In the genomic region with DNA sequence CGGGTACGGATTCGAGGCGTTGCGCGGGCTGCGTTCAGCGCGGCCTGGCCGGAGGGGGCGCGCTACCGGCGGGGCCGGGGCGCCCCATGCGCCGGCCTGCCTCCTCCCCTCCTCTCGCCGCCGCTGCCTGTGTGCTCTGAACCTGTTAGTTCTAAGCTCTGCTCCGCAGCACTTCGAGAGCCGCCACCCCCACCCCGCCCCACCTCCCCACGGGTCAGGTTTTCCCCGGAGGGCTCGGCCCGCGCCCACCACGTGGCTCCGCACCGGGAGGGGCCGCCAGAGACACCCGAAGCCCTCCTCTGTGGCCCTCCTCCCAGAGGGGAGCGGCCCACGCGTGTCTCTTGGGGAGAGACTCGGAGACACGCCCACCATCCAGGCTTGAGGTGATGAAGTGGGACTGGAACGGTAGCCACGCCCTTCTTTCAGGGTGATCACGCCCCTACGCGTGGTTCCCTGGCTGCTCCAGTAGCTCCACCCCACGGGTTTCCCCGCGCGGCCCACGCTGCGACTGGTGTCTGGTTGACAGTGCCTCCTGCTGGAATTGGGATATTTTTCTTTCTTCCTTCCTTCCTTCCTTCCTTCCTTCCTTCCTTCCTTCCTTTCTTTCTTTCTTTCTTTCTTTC, we compare ENCODE assay signal across 8 mouse cellular contexts. TPM values are rescaled to one million over a fixed set of nuclear protein-coding genes. Genes with fewer than 3 reads are reported as not detected.
DNase-seq lines count a peak whose midpoint lies in the region; ATAC-seq lines count a peak whose summit lies in the region.

A gene (minus strand): TSS at position 332 of the 623 bp plus-strand sequence.

- under 1% methylated on average over 49 of the region's 51 CpGs for WGBS in kidney, embryonic 14.5 days
- under 1% methylated on average over 51 of the region's 51 CpGs for WGBS in limb, embryonic 13.5 days
- WGBS in midbrain, embryonic 13.5 days: under 1% methylated on average over 50 of the region's 51 CpGs

- H3K4me3 ChIP-seq in brown adipose tissue, adult 24 weeks (ENCODE audit: insufficient read depth, low read depth, low read length): 0 out of 2 replicates have a peak within 1 kb of the TSS, but pooled peaks have one; percentile 2
- peak within 1 kb of the TSS; percentile 33 for H3K4me3 ChIP-seq in kidney, embryonic 14.5 days (ENCODE audit: low read length)
- H3K4me3 ChIP-seq in limb, embryonic 13.5 days: peak within 1 kb of the TSS; percentile 32
- H3K4me3 ChIP-seq in midbrain, embryonic 13.5 days (replicated peaks): peak within 1 kb of the TSS; percentile 60

- peaks cover 21% of the 10 kb centered on the region for H3K27me3 ChIP-seq in kidney, embryonic 14.5 days (ENCODE audit: control insufficient read depth, insufficient read depth, low read length)
- peaks cover 78% of the 10 kb centered on the region for H3K27me3 ChIP-seq in limb, embryonic 13.5 days
- peaks cover 11% of the 10 kb centered on the region; the same call in 1 of the 2 replicates for H3K27me3 ChIP-seq in midbrain, embryonic 13.5 days

- ATAC-seq in kidney, embryonic 14.5 days (ENCODE audit: low FRiP score, low TSS enrichment): no peak
- no peak; the same call in 1 of the 2 replicates for ATAC-seq in limb, embryonic 13.5 days (ENCODE audit: low FRiP score, low read depth)
- peak; percentile 58 for ATAC-seq in midbrain, embryonic 13.5 days

- H3K27ac ChIP-seq in brown adipose tissue, adult 24 weeks (replicated peaks; ENCODE audit: low read depth, low read length): no peak within 1 kb of the TSS
- H3K27ac ChIP-seq in kidney, embryonic 14.5 days (ENCODE audit: low read depth, low read length): no peak within 1 kb of the TSS
- no peak within 1 kb of the TSS for H3K27ac ChIP-seq in limb, embryonic 13.5 days
- peak within 1 kb of the TSS; percentile 66 for H3K27ac ChIP-seq in midbrain, embryonic 13.5 days

- H3K9me3 ChIP-seq in kidney, embryonic 14.5 days (ENCODE audit: control insufficient read depth, low read length): no peaks in the 10 kb centered on the region
- H3K9me3 ChIP-seq in limb, embryonic 13.5 days: no peaks in the 10 kb centered on the region
- no peaks in the 10 kb centered on the region for H3K9me3 ChIP-seq in midbrain, embryonic 13.5 days

- no peaks in the 10 kb centered on the region for H3K4me1 ChIP-seq in brown adipose tissue, adult 24 weeks (ENCODE audit: control insufficient read depth, insufficient read depth, insufficient read length, low read length)
- H3K4me1 ChIP-seq in kidney, embryonic 14.5 days (ENCODE audit: control insufficient read depth, insufficient read depth, low read length): peaks cover 6% of the 10 kb centered on the region; the same call in 1 of the 2 replicates
- H3K4me1 ChIP-seq in limb, embryonic 13.5 days: peaks cover 19% of the 10 kb centered on the region
- peaks cover 30% of the 10 kb centered on the region for H3K4me1 ChIP-seq in midbrain, embryonic 13.5 days (replicated peaks)

- H3K36me3 ChIP-seq in kidney, embryonic 14.5 days (ENCODE audit: control insufficient read depth, insufficient read depth, low read length): no peaks in the 10 kb centered on the region
- H3K36me3 ChIP-seq in limb, embryonic 13.5 days: no peaks in the 10 kb centered on the region
- H3K36me3 ChIP-seq in midbrain, embryonic 13.5 days: peaks cover 18% of the 10 kb centered on the region

- no peak within 1 kb of the TSS for H3K9ac ChIP-seq in kidney, embryonic 14.5 days (ENCODE audit: low read depth, low read length)
- H3K9ac ChIP-seq in limb, embryonic 13.5 days: no peak within 1 kb of the TSS
- H3K9ac ChIP-seq in midbrain, embryonic 13.5 days (replicated peaks): peak within 1 kb of the TSS; percentile 77

- H3K4me2 ChIP-seq in kidney, embryonic 14.5 days (replicated peaks; ENCODE audit: low read depth, low read length): peak within 1 kb of the TSS; percentile 51
- peak within 1 kb of the TSS; percentile 59 for H3K4me2 ChIP-seq in limb, embryonic 13.5 days (replicated peaks)
- H3K4me2 ChIP-seq in midbrain, embryonic 13.5 days (replicated peaks): peak within 1 kb of the TSS; percentile 80

- DNase-seq in Muller cell, postnatal 12 days (ENCODE audit: inconsistent ontology term): peak; percentile 78
- DNase-seq in frontal cortex, adult 2 months (ENCODE audit: extremely low spot score in 1 of 2, low spot score in 1 of 2): peak; percentile 89 to 96
- DNase-seq in spleen, postnatal 14 days (ENCODE audit: low spot score in 2 of 2): peak; percentile 46 to 63
- DNase-seq in urinary bladder, postnatal 25 days (ENCODE audit: low spot score): no peak

RNA-seq across cellular contexts. Expression of the gene that starts here (rescaled TPM):
- polyA plus RNA-seq in brown adipose tissue, adult 24 weeks (2012; ENCODE audit: insufficient read depth, insufficient read length, missing spikeins): not detected in 2 replicates
- polyA plus RNA-seq in frontal cortex, adult 2 months (2012; rRNA removed): 15.8 and 19.2 TPM in 2 replicates
- polyA plus RNA-seq in kidney, embryonic 14.5 days (2014; fragmentation: Nextera tagmentation; extraction: Ambion mirVana): 0.07 TPM in 1 of 2 replicates, not detected in the other
- not detected in 2 replicates for polyA plus RNA-seq in limb, embryonic 13.5 days (2015; fragmentation: Nextera tagmentation; extraction: Ambion mirVana)
- polyA plus RNA-seq in midbrain, embryonic 13.5 days (2015; fragmentation: Nextera tagmentation; extraction: Ambion mirVana): 8.4 and 8.5 TPM in 2 replicates

Comparison
In these comparisons a context has a peak if more than half of its experiments do, and no peak if none do; other contexts are left out.
1. H3K4me3 ChIP-seq: peak in every context shown above with its lines; median percentile 60 in midbrain, embryonic 13.5 days; 33 in kidney, embryonic 14.5 days; 32 in limb, embryonic 13.5 days; 2 in brown adipose tissue, adult 24 weeks.